Mouse (Mus musculus) E14TG2a.4 (cell line): ENCODE measurements around the gene Sox18.

ENCODE experiments used
- H3K27me3 ChIP-seq: 2 replicates; pipeline ENCODE4 v1.6.1; 2014; ENCODE audit warnings: low read length, control low read depth; ENCODE audit not compliant: insufficient read depth
- H3K36me3 ChIP-seq: 2 replicates; pipeline ENCODE4 v1.6.1; 2014; ENCODE audit warnings: low read length, control low read depth; ENCODE audit not compliant: insufficient read depth
- H3K4me1 ChIP-seq: replicated peaks from 2 replicates; pipeline ENCODE4 v1.6.1; 2014; ENCODE audit warnings: low read depth, low read length, control low read depth
- H3K4me3 ChIP-seq: replicated peaks from 2 replicates; pipeline ENCODE4 v1.5.1; 2014; ENCODE audit warnings: mild to moderate bottlenecking, low read length
- H3K9me3 ChIP-seq: 2 replicates; pipeline ENCODE4 v1.6.1; 2014; ENCODE audit warnings: low read length, control low read depth
- CTCF ChIP-seq: conservative IDR thresholded peaks from 2 replicates; pipeline ENCODE4 v1.5.1; 2014; ENCODE audit warnings: low read length
- NANOG ChIP-seq: IDR thresholded peaks from 2 replicates; pipeline ENCODE4 v1.6.1; 2014; ENCODE audit warnings: borderline replicate concordance, low read length, mixed read lengths
- POU5F1 ChIP-seq: IDR thresholded peaks from 2 replicates; pipeline ENCODE4 v1.6.1; 2014; ENCODE audit warnings: low read length, borderline replicate concordance

Gene Sox18

GRCm38 (mm10) chr2:181696801-181697420, 25.5 kb upstream of the Sox18 start:
- Histone ChIP-seq H3K4me3 (peak overlapping the region; percentile 76), H3K36me3 (peaks cover 5% of the 10 kb centered on the region), H3K9me3 (no peaks in the 10 kb centered on the region), H3K4me1 (peaks cover 42% of the 10 kb centered on the region), H3K27me3 (peaks cover 50% of the 10 kb centered on the region)
- no peak for TF ChIP-seq CTCF
- no peak for TF ChIP-seq NANOG
- no peak for TF ChIP-seq POU5F1

- TF ChIP-seq POU5F1 (no peak), CTCF (no peak), NANOG (no peak)
- H3K4me3 ChIP-seq = no peak overlapping the region
- peaks cover 53% of the 10 kb centered on the region for H3K27me3 ChIP-seq
- peaks cover 16% of the 10 kb centered on the region for H3K36me3 ChIP-seq
- H3K4me1 ChIP-seq = peaks cover 48% of the 10 kb centered on the region
- H3K9me3 ChIP-seq = no peaks in the 10 kb centered on the region
Observed at GRCm38 (mm10) chr2:181695776-181696175, 24.3 kb upstream of the Sox18 start.

- no peak for TF ChIP-seq NANOG
- TF ChIP-seq CTCF = no peak
- no peak for TF ChIP-seq POU5F1
- Histone ChIP-seq H3K4me1 (peaks cover 60% of the 10 kb centered on the region), H3K9me3 (no peaks in the 10 kb centered on the region), H3K4me3 (peak overlapping the region; percentile 86), H3K27me3 (peaks cover 53% of the 10 kb centered on the region), H3K36me3 (peaks cover 28% of the 10 kb centered on the region)
Observed at GRCm38 (mm10) chr2:181694581-181694980, 23.1 kb upstream of the Sox18 start.

GRCm38 (mm10) chr2:181693339-181694280, 22.2 kb upstream of the Sox18 start, which contains the start of gene Rgs19:
Rgs19 (minus strand) TSS chr2:181693977.
- H3K27me3 ChIP-seq = peaks cover 53% of the 10 kb centered on the region
- peak within 1 kb of the TSS; percentile 86 for H3K4me3 ChIP-seq
- TF ChIP-seq CTCF (no peak), POU5F1 (no peak), NANOG (no peak)
- peaks cover 67% of the 10 kb centered on the region for H3K4me1 ChIP-seq
- H3K36me3 ChIP-seq = peaks cover 38% of the 10 kb centered on the region
- no peaks in the 10 kb centered on the region for H3K9me3 ChIP-seq

- Histone ChIP-seq H3K36me3 (peaks cover 50% of the 10 kb centered on the region), H3K4me3 (no peak overlapping the region), H3K4me1 (peaks cover 56% of the 10 kb centered on the region), H3K27me3 (peaks cover 50% of the 10 kb centered on the region), H3K9me3 (no peaks in the 10 kb centered on the region)
- no peak for TF ChIP-seq NANOG
- no peak for TF ChIP-seq CTCF
- no peak for TF ChIP-seq POU5F1
Observed at GRCm38 (mm10) chr2:181692304-181692703, 20.9 kb upstream of the Sox18 start.

- H3K27me3 ChIP-seq = peaks cover 42% of the 10 kb centered on the region
- no peaks in the 10 kb centered on the region for H3K9me3 ChIP-seq
- H3K36me3 ChIP-seq = peaks cover 58% of the 10 kb centered on the region
- no peak overlapping the region for H3K4me3 ChIP-seq
- peaks cover 49% of the 10 kb centered on the region for H3K4me1 ChIP-seq
- TF ChIP-seq POU5F1 (no peak), CTCF (no peak), NANOG (no peak)
Observed at GRCm38 (mm10) chr2:181691571-181691970, 20.1 kb upstream of the Sox18 start.

GRCm38 (mm10) chr2:181691083-181691482, 19.6 kb upstream of the Sox18 start:
- TF ChIP-seq CTCF (no peak), NANOG (no peak), POU5F1 (no peak)
- H3K4me3 ChIP-seq = no peak overlapping the region
- peaks cover 62% of the 10 kb centered on the region for H3K36me3 ChIP-seq
- H3K4me1 ChIP-seq = peaks cover 46% of the 10 kb centered on the region
- peaks cover 37% of the 10 kb centered on the region for H3K27me3 ChIP-seq
- H3K9me3 ChIP-seq = no peaks in the 10 kb centered on the region

GRCm38 (mm10) chr2:181689466-181690160, 18.2 kb upstream of the Sox18 start:
- H3K4me1 ChIP-seq = peaks cover 46% of the 10 kb centered on the region
- H3K4me3 ChIP-seq = no peak overlapping the region
- no peak for TF ChIP-seq POU5F1
- TF ChIP-seq CTCF = no peak
- TF ChIP-seq NANOG = no peak
- no peaks in the 10 kb centered on the region for H3K9me3 ChIP-seq
- H3K36me3 ChIP-seq = peaks cover 76% of the 10 kb centered on the region
- peaks cover 23% of the 10 kb centered on the region for H3K27me3 ChIP-seq
